In genomic region chr1:191196016-191196415, GRCm38 (mm10) we compare ENCODE assay signal across 29 mouse cellular contexts. TPM values are rescaled to one million over a fixed set of nuclear protein-coding genes. Genes with fewer than 3 reads are reported as not detected.
DNase-seq lines count a peak whose midpoint lies in the region; ATAC-seq and TF ChIP-seq lines count a peak whose summit lies in the region.
"Had no signal": no experiment of that assay in that cellular context is flagged by ENCODE, and none has a peak within 500 bp of the region (broad histone marks: within the 10 kb centered on the region; RNA-seq: fewer than 3 reads in every experiment).

No protein-coding gene starts in this region.

- peak; percentile 80 for DNase-seq in kidney, adult 9 months
- no peak for DNase-seq in kidney, adult 18-20 months
- peak; percentile 14 for DNase-seq in midbrain, embryonic 11.5 days (ENCODE audit: low spot score, missing footprints)
- DNase-seq: adrenal gland, adult 2 months; adrenal gland, postnatal 14 days; cerebellum, adult 11 months; cerebellum, adult 2 months; cerebellum, adult 9-11 months; cerebellum, postnatal 25 days; forebrain, postnatal 0 days; gastrocnemius, postnatal 25 days; heart, adult 2 months; heart, postnatal 14 days; heart, postnatal 4 days had no signal

- H3K9ac ChIP-seq in intestine, postnatal 0 days (ENCODE audit: low read depth, low read length) = no peak overlapping the region
- no peak overlapping the region for H3K9ac ChIP-seq in intestine, embryonic 16.5 days (ENCODE audit: low read depth, low read length)
- H3K9ac ChIP-seq in midbrain, embryonic 11.5 days (ENCODE audit: low read length) = no peak overlapping the region
- no peak overlapping the region for H3K9ac ChIP-seq in midbrain, embryonic 15.5 days
- H3K9ac ChIP-seq: embryonic facial prominence, embryonic 12.5 days; embryonic facial prominence, embryonic 15.5 days; forebrain, postnatal 0 days; heart, embryonic 12.5 days; heart, embryonic 15.5 days; hindbrain, embryonic 14.5 days had no signal

- no peaks in the 10 kb centered on the region for H3K4me1 ChIP-seq in intestine, postnatal 0 days (replicated peaks; ENCODE audit: control insufficient read depth, insufficient read depth, low read length)
- H3K4me1 ChIP-seq in intestine, embryonic 16.5 days (ENCODE audit: control insufficient read depth, insufficient read depth, low read length) = peaks cover 11% of the 10 kb centered on the region; the same call in 1 of the 2 replicates
- no peaks in the 10 kb centered on the region for H3K4me1 ChIP-seq in midbrain, embryonic 11.5 days (ENCODE audit: control insufficient read depth, insufficient read depth, low read length)
- H3K4me1 ChIP-seq in midbrain, embryonic 15.5 days = no peaks in the 10 kb centered on the region
- H3K4me1 ChIP-seq: embryonic facial prominence, embryonic 12.5 days; embryonic facial prominence, embryonic 15.5 days; heart, embryonic 12.5 days; heart, embryonic 15.5 days had no signal

- no peak overlapping the region for H3K27ac ChIP-seq in intestine, postnatal 0 days (ENCODE audit: low read depth, low read length)
- H3K27ac ChIP-seq in intestine, embryonic 16.5 days (ENCODE audit: low read length) = no peak overlapping the region
- H3K27ac ChIP-seq in midbrain, embryonic 11.5 days (ENCODE audit: low read depth, low read length) = no peak overlapping the region
- H3K27ac ChIP-seq in midbrain, embryonic 15.5 days = no peak overlapping the region
- H3K27ac ChIP-seq: embryonic facial prominence, embryonic 12.5 days; embryonic facial prominence, embryonic 15.5 days; heart, adult 2 months; heart, embryonic 15.5 days; hindbrain, embryonic 14.5 days; hindbrain, postnatal 0 days had no signal

- WGBS in intestine, postnatal 0 days = 76% methylated on average over 6 of the region's 6 CpGs
- WGBS in intestine, embryonic 16.5 days = 92% methylated on average over 6 of the region's 6 CpGs
- 94% methylated on average over 6 of the region's 6 CpGs for WGBS in midbrain, embryonic 11.5 days
- 91% methylated on average over 6 of the region's 6 CpGs for WGBS in midbrain, embryonic 15.5 days

- no peaks in the 10 kb centered on the region for H3K36me3 ChIP-seq in intestine, postnatal 0 days (ENCODE audit: control insufficient read depth, insufficient read depth)
- no peaks in the 10 kb centered on the region for H3K36me3 ChIP-seq in intestine, embryonic 16.5 days (ENCODE audit: control insufficient read depth, insufficient read depth, low read length)
- no peaks in the 10 kb centered on the region for H3K36me3 ChIP-seq in midbrain, embryonic 11.5 days (ENCODE audit: control insufficient read depth, insufficient read depth, low read length)
- no peaks in the 10 kb centered on the region for H3K36me3 ChIP-seq in midbrain, embryonic 15.5 days (replicated peaks)
- H3K36me3 ChIP-seq: embryonic facial prominence, embryonic 12.5 days; embryonic facial prominence, embryonic 15.5 days; heart, embryonic 12.5 days; heart, embryonic 15.5 days had no signal

- H3K4me2 ChIP-seq in intestine, postnatal 0 days (replicated peaks; ENCODE audit: low read depth) = no peak overlapping the region
- H3K4me2 ChIP-seq in intestine, embryonic 16.5 days (ENCODE audit: low read depth, low read length) = no peak overlapping the region
- no peak overlapping the region for H3K4me2 ChIP-seq in midbrain, embryonic 11.5 days
- H3K4me2 ChIP-seq in midbrain, embryonic 15.5 days = no peak overlapping the region
- H3K4me2 ChIP-seq: embryonic facial prominence, embryonic 12.5 days; embryonic facial prominence, embryonic 15.5 days; heart, embryonic 12.5 days; heart, embryonic 15.5 days; hindbrain, embryonic 14.5 days had no signal

- H3K27me3 ChIP-seq in intestine, postnatal 0 days (replicated peaks; ENCODE audit: control insufficient read depth, insufficient read depth, low read length) = no peaks in the 10 kb centered on the region; the same call in 1 of the 2 replicates
- 0 out of 2 replicates have a peak, but pooled peaks cover 5% of the 10 kb centered on the region for H3K27me3 ChIP-seq in intestine, embryonic 16.5 days (replicated peaks; ENCODE audit: control insufficient read depth, insufficient read depth, low read length)
- no peaks in the 10 kb centered on the region for H3K27me3 ChIP-seq in midbrain, embryonic 11.5 days (ENCODE audit: control insufficient read depth, insufficient read depth, low read length)
- no peaks in the 10 kb centered on the region for H3K27me3 ChIP-seq in midbrain, embryonic 15.5 days (replicated peaks)

- no peak for TF ChIP-seq CTCF in intestine, postnatal 0 days (IDR thresholded peaks at IDR 0.05; ENCODE audit: low read depth)

- ATAC-seq in intestine, postnatal 0 days = 0 out of 2 replicates have a peak, but pooled peaks have one; percentile 39
- ATAC-seq in intestine, embryonic 16.5 days = no peak
- ATAC-seq in midbrain, embryonic 11.5 days (ENCODE audit: low FRiP score) = no peak
- no peak for ATAC-seq in midbrain, embryonic 15.5 days (replicated peaks)
- ATAC-seq: CD4-positive, CD25-positive, alpha-beta regulatory T cell, adult 4 months; forebrain, embryonic 14.5 days; forebrain, postnatal 0 days; hindbrain, postnatal 0 days had no signal

- no peaks in the 10 kb centered on the region for H3K9me3 ChIP-seq in intestine, postnatal 0 days (ENCODE audit: control insufficient read depth)
- no peaks in the 10 kb centered on the region for H3K9me3 ChIP-seq in intestine, embryonic 16.5 days (ENCODE audit: control insufficient read depth, low read length)
- no peaks in the 10 kb centered on the region for H3K9me3 ChIP-seq in midbrain, embryonic 11.5 days (ENCODE audit: control insufficient read depth, low read length)
- H3K9me3 ChIP-seq in midbrain, embryonic 15.5 days = no peaks in the 10 kb centered on the region
- H3K9me3 ChIP-seq: embryonic facial prominence, embryonic 12.5 days; embryonic facial prominence, embryonic 15.5 days; heart, embryonic 15.5 days had no signal

- no peak overlapping the region for H3K4me3 ChIP-seq in intestine, postnatal 0 days (ENCODE audit: low read depth, low read length)
- no peak overlapping the region for H3K4me3 ChIP-seq in intestine, embryonic 16.5 days (ENCODE audit: low read length)
- no peak overlapping the region for H3K4me3 ChIP-seq in midbrain, embryonic 11.5 days (ENCODE audit: low read depth, low read length)
- H3K4me3 ChIP-seq in midbrain, embryonic 15.5 days = no peak overlapping the region
- H3K4me3 ChIP-seq: embryonic facial prominence, embryonic 12.5 days; embryonic facial prominence, embryonic 15.5 days; heart, adult 2 months; heart, embryonic 12.5 days; heart, embryonic 15.5 days had no signal

RNA-seq across cellular contexts. Expression of gene Atf3, which starts 21.8 kb away (rescaled TPM):
- polyA plus RNA-seq in intestine, postnatal 0 days (2015; fragmentation: Nextera tagmentation; extraction: Ambion mirVana) = 5.0 and 6.7 TPM in 2 replicates
- polyA plus RNA-seq in intestine, embryonic 16.5 days (2015; fragmentation: Nextera tagmentation; extraction: Ambion mirVana) = 4.1 and 5.6 TPM in 2 replicates
- 3.8 and 4.6 TPM in 2 replicates for polyA plus RNA-seq in midbrain, embryonic 11.5 days (2014; fragmentation: Nextera tagmentation; extraction: Ambion mirVana)
- 1.5 and 1.6 TPM in 2 replicates for polyA plus RNA-seq in midbrain, embryonic 15.5 days (2015; fragmentation: Nextera tagmentation; extraction: Ambion mirVana)
- polyA plus RNA-seq: CD4-positive, CD25-positive, alpha-beta regulatory T cell, adult 4 months had no signal

RNA-seq across cellular contexts. Expression of gene Fam71a, which starts 31.4 kb away (rescaled TPM):
- polyA plus RNA-seq in intestine, postnatal 0 days (2015; fragmentation: Nextera tagmentation; extraction: Ambion mirVana) = not detected in 2 replicates
- polyA plus RNA-seq in intestine, embryonic 16.5 days (2015; fragmentation: Nextera tagmentation; extraction: Ambion mirVana) = not detected in 2 replicates
- polyA plus RNA-seq in midbrain, embryonic 11.5 days (2014; fragmentation: Nextera tagmentation; extraction: Ambion mirVana) = not detected in 2 replicates
- polyA plus RNA-seq in midbrain, embryonic 15.5 days (2015; fragmentation: Nextera tagmentation; extraction: Ambion mirVana) = not detected in 2 replicates
- polyA plus RNA-seq: adrenal gland, adult 2 months; C2C12; CD4-positive, CD25-positive, alpha-beta regulatory T cell, adult 4 months; cerebellum, adult 2 months; embryonic facial prominence, embryonic 12.5 days; embryonic facial prominence, embryonic 15.5 days; forebrain, embryonic 11.5 days; forebrain, embryonic 14.5 days; forebrain, postnatal 0 days; frontal cortex, adult 2 months; heart, adult 2 months; heart, embryonic 12.5 days; heart, embryonic 15.5 days; hindbrain, embryonic 11.5 days; hindbrain, embryonic 14.5 days; hindbrain, postnatal 0 days had no signal
